Mouse (Mus musculus): ENCODE data around the gene Prpf40b. TPM values are rescaled to one million over a fixed set of nuclear protein-coding genes. Genes with fewer than 3 reads are reported as not detected.
A peak's percentile ranks its signal among the peaks of the same experiment; 100 is the strongest.

Gene Prpf40b
- polyA plus RNA-seq, 1 experiment = 37.0 TPM

DNA sequence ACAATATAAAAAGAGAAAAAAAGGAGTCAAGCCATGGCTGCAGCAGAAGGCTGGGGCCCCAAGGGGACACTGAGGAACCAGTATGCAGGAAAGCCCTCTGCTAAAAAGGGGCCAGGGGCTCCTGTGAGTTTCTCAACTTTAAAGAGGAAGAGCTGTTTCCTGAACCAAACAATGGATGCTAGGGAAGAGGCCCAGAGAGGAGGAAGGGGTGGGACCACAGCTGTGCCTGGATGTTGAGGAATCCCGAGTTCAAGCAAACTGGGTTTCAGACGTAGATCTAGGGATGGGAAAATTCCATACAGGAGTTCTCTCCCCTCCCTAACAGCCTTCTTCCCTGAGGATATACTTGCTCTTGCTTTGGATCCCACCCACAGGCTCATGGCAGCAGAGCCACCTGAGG is 31.5 kb downstream of the Prpf40b start:
- no peak overlapping the region for H3K27ac ChIP-seq (ENCODE audit: control insufficient read depth, insufficient read depth, low read length)
- no peak for DNase-seq
- 83% methylated on average over 2 of the region's 2 CpGs for WGBS
- peaks cover 35% of the 10 kb centered on the region for H3K36me3 ChIP-seq (ENCODE audit: control insufficient read depth, insufficient read depth, low read length)
- H3K4me3 ChIP-seq (ENCODE audit: control insufficient read depth, insufficient read depth, low read length) = no peak overlapping the region
- no peaks in the 10 kb centered on the region for H3K27me3 ChIP-seq (ENCODE audit: control insufficient read depth, insufficient read depth, low read length)
- no peak for TF ChIP-seq CTCF (IDR thresholded peaks at IDR 0.05; ENCODE audit: borderline replicate concordance, control insufficient read depth, extremely low read depth, insufficient read depth, low read length, poor library complexity)
- TF ChIP-seq POLR2A (IDR thresholded peaks at IDR 0.05; ENCODE audit: control insufficient read depth, extremely low read depth, insufficient read depth, low read length, poor library complexity) = no peak
- H3K4me1 ChIP-seq (replicated peaks; ENCODE audit: control insufficient read depth, insufficient read depth, low read length) = peaks cover 6% of the 10 kb centered on the region

- Histone ChIP-seq H3K27me3 (ENCODE audit: control insufficient read depth, insufficient read depth, low read length) (no peaks in the 10 kb centered on the region), H3K36me3 (ENCODE audit: control insufficient read depth, insufficient read depth, low read length) (peaks cover 31% of the 10 kb centered on the region), H3K27ac (ENCODE audit: control insufficient read depth, insufficient read depth, low read length) (no peak overlapping the region), H3K4me1 (replicated peaks; ENCODE audit: control insufficient read depth, insufficient read depth, low read length) (peaks cover 11% of the 10 kb centered on the region), H3K4me3 (ENCODE audit: control insufficient read depth, insufficient read depth, low read length) (no peak overlapping the region)
- peak; percentile 74 for DNase-seq
- 89% methylated on average over 1 of the region's 1 CpGs for WGBS
- TF ChIP-seq POLR2A (IDR thresholded peaks at IDR 0.05; ENCODE audit: control insufficient read depth, extremely low read depth, insufficient read depth, low read length, poor library complexity) = no peak
- no peak for TF ChIP-seq CTCF (IDR thresholded peaks at IDR 0.05; ENCODE audit: borderline replicate concordance, control insufficient read depth, extremely low read depth, insufficient read depth, low read length, poor library complexity)
These were observed 32.1 kb downstream of the Prpf40b start for GRCm38 (mm10) chr15:99326959-99327358.

- Histone ChIP-seq H3K27ac (ENCODE audit: control insufficient read depth, insufficient read depth, low read length) (no peak overlapping the region), H3K4me3 (ENCODE audit: control insufficient read depth, insufficient read depth, low read length) (no peak overlapping the region), H3K27me3 (ENCODE audit: control insufficient read depth, insufficient read depth, low read length) (no peaks in the 10 kb centered on the region), H3K36me3 (ENCODE audit: control insufficient read depth, insufficient read depth, low read length) (peaks cover 21% of the 10 kb centered on the region), H3K4me1 (replicated peaks; ENCODE audit: control insufficient read depth, insufficient read depth, low read length) (peaks cover 20% of the 10 kb centered on the region)
- DNase-seq = no peak
- over 99% methylated on average over 5 of the region's 5 CpGs for WGBS
- TF ChIP-seq CTCF (IDR thresholded peaks at IDR 0.05; ENCODE audit: borderline replicate concordance, control insufficient read depth, extremely low read depth, insufficient read depth, low read length, poor library complexity) (no peak), POLR2A (IDR thresholded peaks at IDR 0.05; ENCODE audit: control insufficient read depth, extremely low read depth, insufficient read depth, low read length, poor library complexity) (no peak)
These were observed 33.1 kb downstream of the Prpf40b start for GRCm38 (mm10) chr15:99328011-99328410.

DNA sequence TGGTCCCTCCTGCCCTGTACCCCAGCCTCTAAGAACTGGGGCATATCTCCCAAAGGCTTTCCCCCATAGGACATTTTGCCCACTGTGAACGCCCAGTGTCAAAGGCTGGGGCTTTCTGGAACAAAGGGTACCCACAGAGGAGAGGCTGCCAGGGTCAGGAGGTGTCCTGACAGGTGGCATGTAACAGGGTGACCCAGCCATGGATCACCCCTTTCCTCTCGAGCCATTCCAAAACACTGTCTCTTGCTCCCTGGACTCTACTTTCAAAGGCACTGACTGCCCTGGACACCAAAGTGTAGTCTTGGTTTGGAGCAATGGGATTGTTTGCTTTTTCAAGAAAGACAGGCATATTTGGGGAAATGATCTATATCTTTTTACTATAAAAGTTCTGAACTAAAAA is 35.4 kb downstream of the Prpf40b start:
- WGBS = 92% methylated on average over 2 of the region's 2 CpGs
- Histone ChIP-seq H3K36me3 (ENCODE audit: control insufficient read depth, insufficient read depth, low read length) (peaks cover 5% of the 10 kb centered on the region; the same call in 1 of the 2 replicates), H3K4me3 (ENCODE audit: control insufficient read depth, insufficient read depth, low read length) (no peak overlapping the region), H3K4me1 (replicated peaks; ENCODE audit: control insufficient read depth, insufficient read depth, low read length) (peaks cover 42% of the 10 kb centered on the region), H3K27ac (ENCODE audit: control insufficient read depth, insufficient read depth, low read length) (no peak overlapping the region), H3K27me3 (ENCODE audit: control insufficient read depth, insufficient read depth, low read length) (no peaks in the 10 kb centered on the region)
- no peak for DNase-seq
- TF ChIP-seq POLR2A (IDR thresholded peaks at IDR 0.05; ENCODE audit: control insufficient read depth, extremely low read depth, insufficient read depth, low read length, poor library complexity) = no peak
- no peak for TF ChIP-seq CTCF (IDR thresholded peaks at IDR 0.05; ENCODE audit: borderline replicate concordance, control insufficient read depth, extremely low read depth, insufficient read depth, low read length, poor library complexity)

DNA sequence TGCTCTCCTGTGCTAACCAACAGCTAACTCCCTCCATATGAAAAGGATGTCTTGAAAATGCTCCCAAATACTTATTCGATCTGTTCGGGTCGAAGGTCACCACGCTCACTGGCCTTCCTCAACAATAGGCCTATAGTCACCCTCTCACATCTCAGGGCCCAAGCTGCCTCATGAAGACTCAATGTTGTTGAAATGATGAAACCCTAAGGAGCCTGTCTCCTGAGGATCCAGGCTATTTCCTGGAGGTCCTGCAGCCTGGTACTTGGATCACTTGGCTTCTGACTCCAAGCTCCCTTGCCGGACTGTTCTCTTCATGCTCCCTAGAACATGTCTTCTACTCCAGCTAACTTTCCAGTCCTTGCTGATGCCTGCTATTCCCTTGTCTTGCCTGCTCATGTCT is 36.5 kb downstream of the Prpf40b start:
- no peak overlapping the region for H3K27ac ChIP-seq (ENCODE audit: control insufficient read depth, insufficient read depth, low read length)
- no peak for TF ChIP-seq POLR2A (IDR thresholded peaks at IDR 0.05; ENCODE audit: control insufficient read depth, extremely low read depth, insufficient read depth, low read length, poor library complexity)
- TF ChIP-seq CTCF (IDR thresholded peaks at IDR 0.05; ENCODE audit: borderline replicate concordance, control insufficient read depth, extremely low read depth, insufficient read depth, low read length, poor library complexity) = no peak
- no peak overlapping the region for H3K4me3 ChIP-seq (ENCODE audit: control insufficient read depth, insufficient read depth, low read length)
- peaks cover 46% of the 10 kb centered on the region for H3K4me1 ChIP-seq (replicated peaks; ENCODE audit: control insufficient read depth, insufficient read depth, low read length)
- H3K27me3 ChIP-seq (ENCODE audit: control insufficient read depth, insufficient read depth, low read length) = no peaks in the 10 kb centered on the region
- WGBS = 97% methylated on average over 5 of the region's 5 CpGs
- H3K36me3 ChIP-seq (ENCODE audit: control insufficient read depth, insufficient read depth, low read length) = no peaks in the 10 kb centered on the region
- DNase-seq = no peak

GRCm38 (mm10) chr15:99332111-99332510 is 37.2 kb downstream of the Prpf40b start:
- Histone ChIP-seq H3K36me3 (ENCODE audit: control insufficient read depth, insufficient read depth, low read length) (no peaks in the 10 kb centered on the region), H3K27me3 (ENCODE audit: control insufficient read depth, insufficient read depth, low read length) (no peaks in the 10 kb centered on the region), H3K27ac (ENCODE audit: control insufficient read depth, insufficient read depth, low read length) (peak overlapping the region; percentile 62), H3K4me3 (ENCODE audit: control insufficient read depth, insufficient read depth, low read length) (no peak overlapping the region), H3K4me1 (replicated peaks; ENCODE audit: control insufficient read depth, insufficient read depth, low read length) (peaks cover 52% of the 10 kb centered on the region)
- DNase-seq = no peak
- TF ChIP-seq CTCF (IDR thresholded peaks at IDR 0.05; ENCODE audit: borderline replicate concordance, control insufficient read depth, extremely low read depth, insufficient read depth, low read length, poor library complexity) (no peak), POLR2A (IDR thresholded peaks at IDR 0.05; ENCODE audit: control insufficient read depth, extremely low read depth, insufficient read depth, low read length, poor library complexity) (no peak)

Measured in thymus, adult 2 months (tissue).